Mouse (Mus musculus) kidney, embryonic 15.5 days (tissue): ENCODE data around the gene Irf2bp2. TPM values are rescaled to one million over a fixed set of nuclear protein-coding genes. Genes with fewer than 3 reads are reported as not detected.

Source experiments
- ATAC-seq: fragments of 200-750 bp; cut with Nextera tagmentation; replicated peaks from 2 replicates; pipeline ENCODE4 v1.8.0; 2017; ENCODE audit warnings: moderate TSS enrichment; ENCODE audit not compliant: low FRiP score
- H3K27ac ChIP-seq: fragments of 300-500 bp; sonication (generic); 2 replicates; pipeline ENCODE4 v1.5.1; 2015; ENCODE audit warnings: mild to moderate bottlenecking, inconsistent platforms
- H3K27me3 ChIP-seq: fragments of 300-500 bp; sonication (generic); 2 replicates; pipeline ENCODE4 v1.6.1; 2015; ENCODE audit warnings: inconsistent platforms
- H3K36me3 ChIP-seq: fragments of 300-500 bp; sonication (generic); 2 replicates; pipeline ENCODE4 v1.6.1; 2015; ENCODE audit warnings: inconsistent platforms
- H3K4me1 ChIP-seq: fragments of 300-500 bp; sonication (generic); 2 replicates; pipeline ENCODE4 v1.6.1; 2015; ENCODE audit warnings: inconsistent platforms
- H3K4me2 ChIP-seq: fragments of 300-500 bp; sonication (generic); 2 replicates; pipeline ENCODE4 v1.6.1; 2015; ENCODE audit warnings: moderate library complexity, mild to moderate bottlenecking, inconsistent platforms
- H3K4me3 ChIP-seq: fragments of 300-500 bp; sonication (generic); replicated peaks from 2 replicates; pipeline ENCODE4 v1.5.1; 2015; ENCODE audit warnings: mild to moderate bottlenecking, inconsistent platforms
- H3K9ac ChIP-seq: fragments of 300-500 bp; sonication (generic); 2 replicates; pipeline ENCODE4 v1.6.1; 2015; ENCODE audit warnings: mild to moderate bottlenecking, inconsistent platforms
- H3K9me3 ChIP-seq: fragments of 300-500 bp; sonication (generic); replicated peaks from 2 replicates; pipeline ENCODE4 v1.6.1; 2016; ENCODE audit warnings: inconsistent platforms
- WGBS: fragments of 180-500 bp; shearing (Covaris S2); methylation state at CpG from one replicate; pipeline ENCODE4 v1.1.7; 2015; ENCODE audit warnings: mixed read lengths; 5-methylcytosine and 5-hydroxymethylcytosine counted together
- polyA plus RNA-seq: library from polyadenylated mRNA; unstranded; fragments of >200 nt; fragmentation: Nextera tagmentation; extraction: Ambion mirVana; gene quantifications from 2 replicates; pipeline ENCODE4 v1.2.1, GENCODE M21; 2015

Gene Irf2bp2
- polyA plus RNA-seq, 1 experiment from 2014 or later: 13.3 TPM

DNA sequence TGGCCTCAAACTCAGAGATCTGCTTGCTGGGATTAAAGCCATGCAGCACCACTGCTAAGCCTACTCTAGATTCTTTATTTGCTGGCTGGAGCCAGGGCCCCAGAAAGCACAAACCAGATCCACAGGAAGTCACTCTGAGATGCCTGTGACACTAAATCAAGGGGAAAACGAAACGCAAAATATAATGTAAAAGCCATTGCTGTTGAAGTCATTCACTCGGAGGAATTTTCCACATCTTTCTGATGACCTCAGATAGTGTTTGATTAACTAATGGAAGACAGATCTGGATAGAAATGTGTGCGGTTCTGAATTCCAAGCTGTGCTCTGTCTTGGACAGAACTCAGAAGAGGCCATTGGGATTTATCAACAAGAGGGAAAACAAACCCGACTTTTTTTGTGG lies 22.9 kb upstream of the Irf2bp2 start:
- H3K4me2 ChIP-seq: no peak overlapping the region
- no peaks in the 10 kb centered on the region for H3K9me3 ChIP-seq
- no peak overlapping the region for H3K9ac ChIP-seq
- H3K4me1 ChIP-seq: peaks cover 63% of the 10 kb centered on the region
- no peaks in the 10 kb centered on the region for H3K36me3 ChIP-seq
- no peaks in the 10 kb centered on the region for H3K27me3 ChIP-seq
- 47% methylated on average over 5 of the region's 5 CpGs for WGBS
- peak overlapping the region; percentile 92 for H3K27ac ChIP-seq
- no peak overlapping the region for H3K4me3 ChIP-seq
- no peak for ATAC-seq

DNA sequence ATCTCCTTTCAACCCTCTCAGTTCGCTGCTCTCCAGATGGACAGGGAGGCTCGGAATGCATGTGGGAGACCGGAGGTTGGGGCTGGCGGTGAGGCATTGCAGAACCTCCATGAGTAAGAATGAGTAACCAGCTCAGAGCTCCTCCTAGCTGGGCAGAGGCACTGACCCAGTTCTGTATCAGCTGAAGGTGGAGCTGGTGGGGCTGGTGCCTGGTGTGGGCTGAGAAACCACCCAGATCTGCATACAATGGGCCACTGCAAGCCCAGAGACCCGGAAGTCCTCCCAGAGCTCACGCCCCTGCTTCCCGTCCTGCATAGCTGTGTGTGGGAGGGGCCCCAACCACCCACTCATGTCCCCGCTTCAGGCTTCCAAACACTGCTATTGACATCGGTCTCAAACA lies 22.0 kb upstream of the Irf2bp2 start:
- H3K27ac ChIP-seq: peak overlapping the region; percentile 92
- no peaks in the 10 kb centered on the region for H3K36me3 ChIP-seq
- H3K9ac ChIP-seq: no peak overlapping the region
- no peaks in the 10 kb centered on the region for H3K27me3 ChIP-seq
- peaks cover 72% of the 10 kb centered on the region for H3K4me1 ChIP-seq
- ATAC-seq: peak; percentile 90
- H3K4me2 ChIP-seq: peak overlapping the region; percentile 30
- no peaks in the 10 kb centered on the region for H3K9me3 ChIP-seq
- no peak overlapping the region for H3K4me3 ChIP-seq
- WGBS: 20% methylated on average over 9 of the region's 9 CpGs

DNA sequence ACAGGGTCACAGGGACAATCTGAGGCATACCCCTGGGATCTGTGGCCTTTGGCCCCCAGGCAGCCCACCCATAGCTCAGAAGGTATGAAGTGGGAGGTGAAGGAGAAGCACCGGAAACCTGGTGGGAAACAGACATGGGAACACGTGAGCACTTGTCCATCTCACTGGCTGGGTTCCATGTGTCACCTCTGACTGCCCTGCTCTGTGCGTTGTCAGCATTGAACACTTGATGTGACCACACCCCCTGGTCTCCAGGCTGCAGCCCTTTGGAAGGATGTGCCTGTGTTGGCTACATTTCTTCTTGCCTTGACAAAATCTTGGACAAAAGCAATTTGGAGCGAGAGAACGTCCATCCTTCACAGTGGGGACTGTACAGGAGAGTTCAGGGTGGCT lies 20.9 kb upstream of the Irf2bp2 start:
- Histone ChIP-seq H3K9me3 (no peaks in the 10 kb centered on the region), H3K9ac (no peak overlapping the region), H3K27ac (peak overlapping the region; percentile 92), H3K36me3 (no peaks in the 10 kb centered on the region), H3K4me1 (peaks cover 74% of the 10 kb centered on the region), H3K27me3 (no peaks in the 10 kb centered on the region), H3K4me2 (no peak overlapping the region), H3K4me3 (no peak overlapping the region)
- no peak; the same call in 1 of the 2 replicates for ATAC-seq
- 49% methylated on average over 5 of the region's 5 CpGs for WGBS

DNA sequence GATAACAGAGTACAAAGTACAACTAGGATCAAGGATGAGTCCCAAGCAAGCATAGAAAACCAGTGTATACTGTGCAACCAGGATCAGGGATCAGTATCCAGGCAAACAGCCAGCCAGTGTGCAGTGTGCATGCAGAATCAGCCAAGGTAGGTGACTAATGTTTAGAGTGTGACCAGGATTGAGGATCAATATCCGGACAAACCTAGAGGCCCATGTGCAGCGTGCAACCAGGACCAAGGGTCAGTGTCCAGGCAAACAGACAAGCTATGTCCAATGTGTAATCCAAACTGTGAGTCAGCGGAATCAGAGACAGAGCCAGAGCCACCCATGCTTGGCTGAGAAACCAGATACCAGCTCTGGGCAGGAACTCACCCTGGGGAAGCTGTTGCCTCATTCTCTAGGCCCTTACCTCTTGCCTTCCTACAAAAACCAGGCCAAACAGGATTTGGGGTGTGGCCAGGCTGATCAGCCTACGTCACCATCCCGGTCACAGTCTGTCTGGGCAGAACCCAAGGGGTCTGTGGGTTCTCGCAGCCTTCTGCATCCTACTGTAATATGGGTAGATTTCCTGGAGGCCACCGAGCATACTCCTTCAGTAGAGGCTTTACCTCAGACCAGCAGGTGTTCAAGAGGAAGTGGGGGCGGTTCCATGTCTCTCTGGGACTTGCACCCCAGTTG lies 20.4 kb upstream of the Irf2bp2 start:
- WGBS: 59% methylated on average over 8 of the region's 8 CpGs
- Histone ChIP-seq H3K4me3 (no peak overlapping the region), H3K9ac (no peak overlapping the region), H3K27ac (peak overlapping the region; percentile 92), H3K9me3 (no peaks in the 10 kb centered on the region), H3K4me1 (peaks cover 69% of the 10 kb centered on the region), H3K36me3 (no peaks in the 10 kb centered on the region), H3K27me3 (no peaks in the 10 kb centered on the region), H3K4me2 (no peak overlapping the region)
- ATAC-seq: peak; percentile 40

DNA sequence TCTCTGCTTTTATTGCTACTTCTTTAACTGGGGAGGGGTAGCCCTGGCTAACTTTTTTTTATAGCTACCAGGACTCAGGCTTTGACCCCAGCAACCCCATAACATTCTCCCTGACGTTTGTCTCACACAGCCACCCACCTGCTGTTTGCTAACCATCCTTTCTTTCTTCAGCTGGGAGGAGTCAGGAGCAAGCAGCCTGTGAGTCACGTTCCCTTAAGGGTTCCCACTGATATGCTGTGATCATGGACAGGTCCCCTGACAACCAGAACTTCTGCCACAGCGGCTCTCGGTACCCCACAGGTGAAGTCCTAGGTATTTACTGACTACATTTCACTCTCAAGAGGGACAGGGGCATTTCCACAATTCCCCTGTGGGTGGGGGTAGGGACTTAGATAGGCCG lies 19.4 kb upstream of the Irf2bp2 start:
- Histone ChIP-seq H3K4me1 (peaks cover 72% of the 10 kb centered on the region), H3K27me3 (no peaks in the 10 kb centered on the region), H3K27ac (peak overlapping the region; percentile 92), H3K9me3 (no peaks in the 10 kb centered on the region), H3K36me3 (no peaks in the 10 kb centered on the region), H3K9ac (no peak overlapping the region), H3K4me3 (no peak overlapping the region), H3K4me2 (no peak overlapping the region)
- ATAC-seq: no peak
- WGBS: 61% methylated on average over 5 of the region's 5 CpGs

DNA sequence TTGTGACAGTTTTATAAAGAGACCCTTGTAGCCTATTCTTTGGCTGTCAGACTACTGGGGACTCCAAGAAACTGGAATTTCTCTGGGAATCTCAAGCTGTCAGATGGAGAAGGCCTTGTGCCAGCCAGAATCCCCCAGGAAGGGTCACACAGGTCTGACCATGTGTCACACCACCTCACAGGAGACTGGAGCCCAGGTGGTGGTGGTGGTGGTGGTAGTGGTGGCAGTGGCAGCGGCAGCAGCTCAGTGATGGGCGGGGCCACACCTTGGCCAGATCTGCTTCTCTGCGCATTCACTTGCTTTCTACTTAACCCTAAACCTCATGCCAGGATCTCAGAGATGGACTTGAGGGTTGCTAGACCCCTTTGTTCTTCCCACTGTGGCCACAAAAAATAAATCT lies 19.0 kb upstream of the Irf2bp2 start:
- no peak for ATAC-seq
- 89% methylated on average over 3 of the region's 3 CpGs for WGBS
- no peaks in the 10 kb centered on the region for H3K27me3 ChIP-seq
- peaks cover 68% of the 10 kb centered on the region for H3K4me1 ChIP-seq
- no peak overlapping the region for H3K9ac ChIP-seq
- no peaks in the 10 kb centered on the region for H3K9me3 ChIP-seq
- H3K4me2 ChIP-seq: no peak overlapping the region
- H3K36me3 ChIP-seq: no peaks in the 10 kb centered on the region
- no peak overlapping the region for H3K4me3 ChIP-seq
- H3K27ac ChIP-seq: no peak overlapping the region

DNA sequence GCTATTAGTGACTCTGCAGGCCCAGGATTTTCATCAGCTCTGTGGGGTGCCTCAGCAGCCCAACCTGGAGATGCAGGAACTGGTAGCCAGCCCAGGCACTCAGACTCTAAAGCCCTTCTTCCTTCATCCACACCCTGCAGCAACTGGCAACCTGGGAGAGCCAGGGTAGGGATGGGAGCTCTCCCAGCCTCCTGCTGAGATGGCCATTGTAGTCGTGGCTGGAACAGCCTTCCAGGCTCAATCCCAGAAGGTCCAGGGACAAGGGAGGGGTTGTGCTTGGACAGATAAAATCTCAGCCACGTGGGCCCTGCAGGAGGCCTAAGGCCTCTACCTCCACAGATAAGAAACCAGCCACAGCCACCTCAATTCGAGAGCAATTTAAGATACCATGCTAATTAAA lies 16.9 kb upstream of the Irf2bp2 start:
- Histone ChIP-seq H3K4me1 (peaks cover 56% of the 10 kb centered on the region), H3K4me3 (no peak overlapping the region), H3K27me3 (no peaks in the 10 kb centered on the region), H3K9me3 (no peaks in the 10 kb centered on the region), H3K36me3 (no peaks in the 10 kb centered on the region), H3K4me2 (no peak overlapping the region), H3K9ac (no peak overlapping the region), H3K27ac (peak overlapping the region; percentile 66)
- no peak for ATAC-seq
- WGBS: 19% methylated on average over 3 of the region's 3 CpGs

DNA sequence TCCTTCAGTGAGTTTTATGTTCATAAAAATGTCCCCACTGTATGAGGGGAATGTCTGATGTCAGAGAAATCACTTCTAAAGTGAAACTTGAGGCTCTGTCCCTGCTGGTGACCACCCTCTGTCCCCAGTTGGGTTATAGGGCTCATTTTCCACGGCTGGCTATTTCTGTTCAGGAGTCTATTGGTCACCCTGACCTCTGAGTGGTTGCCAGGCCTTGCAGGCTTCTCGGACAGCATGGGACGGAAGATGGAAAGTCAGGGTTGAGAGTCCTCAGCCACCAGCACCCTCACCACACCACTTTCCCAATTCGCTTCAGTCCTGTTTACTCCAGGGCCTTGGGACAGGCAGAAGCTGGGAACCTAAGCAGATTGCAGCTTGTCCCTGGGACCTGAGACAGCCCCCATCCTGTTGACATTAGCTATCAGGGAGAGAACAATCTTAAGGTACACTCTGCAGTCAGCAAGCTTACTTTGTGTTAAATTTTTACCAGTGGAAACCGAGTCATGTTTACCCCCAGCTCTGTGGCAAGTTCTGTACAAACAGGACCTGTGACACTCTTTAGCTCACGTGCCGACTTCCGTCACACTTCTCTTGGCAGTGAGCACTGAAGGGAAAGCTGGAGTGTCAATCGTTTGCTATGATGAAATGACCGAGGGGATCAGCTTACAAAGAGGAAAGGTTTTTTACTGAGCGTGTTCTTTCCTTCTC lies 15.9 kb upstream of the Irf2bp2 start:
- Histone ChIP-seq H3K4me3 (no peak overlapping the region), H3K4me2 (no peak overlapping the region), H3K9me3 (no peaks in the 10 kb centered on the region), H3K36me3 (no peaks in the 10 kb centered on the region), H3K4me1 (peaks cover 54% of the 10 kb centered on the region), H3K9ac (no peak overlapping the region), H3K27ac (peak overlapping the region; percentile 66; the same call in 1 of the 2 replicates), H3K27me3 (no peaks in the 10 kb centered on the region)
- ATAC-seq: no peak
- WGBS: 80% methylated on average over 11 of the region's 11 CpGs

DNA sequence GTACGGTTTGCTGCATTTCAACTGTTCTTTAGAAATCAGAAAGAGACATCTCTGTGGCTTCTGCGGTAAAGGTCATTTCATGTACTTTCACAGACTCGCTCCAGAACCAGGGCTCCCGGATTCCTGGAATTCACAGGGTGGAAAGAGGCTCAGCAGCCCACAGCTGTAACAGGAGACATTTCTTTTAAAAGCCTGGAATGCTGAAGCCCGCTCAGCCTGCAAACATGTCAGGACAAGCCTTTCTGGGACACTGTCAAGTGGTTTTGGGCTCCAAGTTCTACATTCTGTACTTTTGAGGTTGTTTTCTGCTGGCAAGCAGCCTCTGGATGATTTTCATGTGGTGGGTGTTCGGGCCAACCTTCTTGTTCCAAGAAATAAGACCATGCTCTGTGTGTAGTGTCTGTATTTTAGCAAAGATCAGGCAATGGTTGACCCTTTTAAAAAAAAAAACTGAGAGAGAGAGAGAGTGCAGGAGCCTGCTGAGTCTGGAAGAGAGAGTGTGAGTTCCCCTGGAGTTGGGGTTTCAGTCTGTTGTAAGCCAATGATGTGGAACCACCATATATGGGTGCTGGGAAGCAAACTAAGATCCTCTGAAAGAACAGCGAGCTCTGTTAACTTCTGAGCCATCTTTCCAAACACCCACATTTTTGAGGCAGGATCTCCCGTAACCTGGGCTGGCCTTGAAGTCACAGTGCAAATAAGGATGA lies 9.6 kb upstream of the Irf2bp2 start:
- Histone ChIP-seq H3K36me3 (no peaks in the 10 kb centered on the region), H3K9ac (no peak overlapping the region), H3K27ac (peak overlapping the region; percentile 94), H3K4me3 (no peak overlapping the region), H3K9me3 (no peaks in the 10 kb centered on the region), H3K4me2 (no peak overlapping the region; the same call in 1 of the 2 replicates), H3K4me1 (peaks cover 54% of the 10 kb centered on the region), H3K27me3 (no peaks in the 10 kb centered on the region)
- no peak for ATAC-seq
- 25% methylated on average over 8 of the region's 8 CpGs for WGBS

DNA sequence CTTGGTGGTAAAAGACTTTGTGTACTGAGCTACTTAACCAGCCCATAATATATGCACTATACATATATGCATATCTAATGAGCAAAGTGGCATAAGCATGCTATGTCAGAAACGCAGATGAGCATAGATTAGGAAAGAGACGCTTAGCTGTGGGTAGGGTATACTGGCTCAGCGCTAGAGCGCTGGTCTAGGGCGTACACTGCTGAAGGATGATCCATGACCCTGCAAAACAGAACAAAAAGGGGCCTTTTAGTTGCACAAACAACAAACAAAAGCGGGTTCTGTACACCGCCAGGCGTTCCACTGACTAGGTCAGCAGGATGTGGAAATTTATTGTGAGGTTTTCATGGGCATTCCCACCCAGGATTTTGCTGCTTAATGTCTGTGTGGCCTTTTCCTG lies 8.9 kb upstream of the Irf2bp2 start:
- ATAC-seq: no peak; the same call in 1 of the 2 replicates
- no peaks in the 10 kb centered on the region for H3K36me3 ChIP-seq
- no peak overlapping the region for H3K4me3 ChIP-seq
- H3K9ac ChIP-seq: no peak overlapping the region
- peaks cover 59% of the 10 kb centered on the region for H3K4me1 ChIP-seq
- H3K9me3 ChIP-seq: no peaks in the 10 kb centered on the region
- H3K27me3 ChIP-seq: no peaks in the 10 kb centered on the region
- H3K27ac ChIP-seq: peak overlapping the region; percentile 94
- 44% methylated on average over 8 of the region's 8 CpGs for WGBS
- no peak overlapping the region; the same call in 1 of the 2 replicates for H3K4me2 ChIP-seq

DNA sequence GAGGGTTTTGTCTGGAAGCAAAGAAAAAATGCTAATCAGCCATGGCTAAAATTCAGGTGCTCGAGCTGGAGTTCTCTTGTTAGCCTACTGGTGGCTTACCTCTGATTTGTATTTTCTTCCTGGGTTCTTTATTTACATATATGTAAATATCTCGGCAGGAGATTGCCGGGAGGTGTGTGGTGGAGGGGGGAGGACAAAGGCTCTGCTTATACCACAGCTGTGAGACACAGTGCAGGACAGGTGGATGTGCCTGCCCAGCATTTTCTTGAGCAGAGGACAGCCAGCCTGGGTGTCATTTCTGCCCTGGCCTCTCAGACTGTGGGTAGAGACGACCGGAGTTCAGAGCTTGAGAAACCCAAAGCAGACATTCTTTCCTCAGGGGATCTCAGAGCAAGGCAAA lies 7.5 kb upstream of the Irf2bp2 start:
- H3K9ac ChIP-seq: no peak overlapping the region
- H3K36me3 ChIP-seq: no peaks in the 10 kb centered on the region
- H3K27me3 ChIP-seq: no peaks in the 10 kb centered on the region
- no peak overlapping the region for H3K4me2 ChIP-seq
- 54% methylated on average over 5 of the region's 5 CpGs for WGBS
- ATAC-seq: no peak
- peaks cover 72% of the 10 kb centered on the region for H3K4me1 ChIP-seq
- H3K9me3 ChIP-seq: no peaks in the 10 kb centered on the region
- peak overlapping the region; percentile 94 for H3K27ac ChIP-seq
- no peak overlapping the region for H3K4me3 ChIP-seq

DNA sequence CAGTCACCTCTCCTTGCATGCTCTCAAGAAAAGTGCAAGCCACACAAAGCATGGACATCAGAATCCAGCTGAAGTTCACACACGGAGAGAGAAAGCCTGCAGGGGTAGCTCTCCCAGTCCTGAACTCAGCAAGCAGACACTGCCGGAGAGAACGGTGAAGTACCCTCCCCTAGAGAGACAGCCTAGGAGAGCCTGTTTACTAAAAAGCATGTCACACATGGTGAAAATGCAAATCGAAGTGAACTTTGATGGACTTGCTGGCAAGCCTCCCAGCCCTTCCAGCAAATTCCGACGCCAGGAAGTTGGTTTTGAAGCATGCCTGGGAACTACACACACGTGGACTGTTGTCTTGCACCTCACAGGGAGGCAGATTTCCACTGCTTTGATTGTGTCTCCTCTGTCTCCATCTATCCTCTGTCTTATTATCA lies 7.0 kb upstream of the Irf2bp2 start:
- H3K4me3 ChIP-seq: no peak overlapping the region
- H3K4me1 ChIP-seq: peaks cover 75% of the 10 kb centered on the region
- no peaks in the 10 kb centered on the region for H3K36me3 ChIP-seq
- no peak for ATAC-seq
- H3K27ac ChIP-seq: peak overlapping the region; percentile 94
- WGBS: 18% methylated on average over 7 of the region's 7 CpGs
- H3K4me2 ChIP-seq: no peak overlapping the region
- H3K9ac ChIP-seq: no peak overlapping the region
- no peaks in the 10 kb centered on the region for H3K9me3 ChIP-seq
- H3K27me3 ChIP-seq: no peaks in the 10 kb centered on the region
